Mouse (Mus musculus): ENCODE data around the gene Opa1. TPM values are rescaled to one million over a fixed set of nuclear protein-coding genes. Genes with fewer than 3 reads are reported as not detected.
A peak's percentile ranks its signal among the peaks of the same experiment; 100 is the strongest.

The Opa1 gene
- polyA plus RNA-seq, 1 experiment from 2014 or later = 51.2 TPM

- Histone ChIP-seq H3K4me1 (replicated peaks; ENCODE audit: control insufficient read depth, insufficient read depth, low read length) (peaks cover 13% of the 10 kb centered on the region), H3K36me3 (ENCODE audit: control insufficient read depth, insufficient read depth, low read length) (no peaks in the 10 kb centered on the region), H3K27ac (ENCODE audit: low read depth, low read length) (no peak overlapping the region), H3K4me2 (replicated peaks; ENCODE audit: low read depth, low read length) (no peak overlapping the region), H3K27me3 (ENCODE audit: control insufficient read depth, insufficient read depth, low read length) (peaks cover 33% of the 10 kb centered on the region), H3K4me3 (ENCODE audit: low read depth, low read length) (no peak overlapping the region), H3K9me3 (ENCODE audit: control insufficient read depth, low read length) (0 out of 2 replicates have a peak, but pooled peaks cover 4% of the 10 kb centered on the region), H3K9ac (ENCODE audit: low read depth, low read length) (no peak overlapping the region)
- DNase-seq (ENCODE audit: low spot score) (no peak), ATAC-seq (ENCODE audit: low FRiP score) (no peak)
- 54% methylated on average over 5 of the region's 5 CpGs for WGBS
Measured at GRCm38 (mm10) chr16:29679607-29680006, 100.5 kb downstream of the Opa1 start.

- no peak overlapping the region for H3K9ac ChIP-seq (ENCODE audit: low read depth, low read length)
- no peak overlapping the region for H3K4me2 ChIP-seq (replicated peaks; ENCODE audit: low read depth, low read length)
- no peak overlapping the region for H3K4me3 ChIP-seq (ENCODE audit: low read depth, low read length)
- 0 out of 2 replicates have a peak, but pooled peaks cover 4% of the 10 kb centered on the region for H3K9me3 ChIP-seq (ENCODE audit: control insufficient read depth, low read length)
- H3K4me1 ChIP-seq (replicated peaks; ENCODE audit: control insufficient read depth, insufficient read depth, low read length) = peaks cover 13% of the 10 kb centered on the region
- ATAC-seq (ENCODE audit: low FRiP score) = no peak
- no peak overlapping the region for H3K27ac ChIP-seq (ENCODE audit: low read depth, low read length)
- DNase-seq (ENCODE audit: low spot score) = no peak
- no peaks in the 10 kb centered on the region for H3K36me3 ChIP-seq (ENCODE audit: control insufficient read depth, insufficient read depth, low read length)
- 46% methylated on average over 18 of the region's 18 CpGs for WGBS
- H3K27me3 ChIP-seq (ENCODE audit: control insufficient read depth, insufficient read depth, low read length) = peaks cover 39% of the 10 kb centered on the region
Measured at GRCm38 (mm10) chr16:29680548-29681175, 101.5 kb downstream of the Opa1 start.

GRCm38 (mm10) chr16:29682555-29683431 lies 103.7 kb downstream of the Opa1 start:
- peaks cover 50% of the 10 kb centered on the region for H3K27me3 ChIP-seq (ENCODE audit: control insufficient read depth, insufficient read depth, low read length)
- peak overlapping the region; percentile 17; the same call in 1 of the 2 replicates for H3K4me3 ChIP-seq (ENCODE audit: low read depth, low read length)
- DNase-seq (ENCODE audit: low spot score) (peak; percentile 69), ATAC-seq (ENCODE audit: low FRiP score) (peak; percentile 84)
- peak overlapping the region; percentile 0; the same call in 1 of the 2 replicates for H3K9ac ChIP-seq (ENCODE audit: low read depth, low read length)
- peak overlapping the region; percentile 63 for H3K27ac ChIP-seq (ENCODE audit: low read depth, low read length)
- H3K9me3 ChIP-seq (ENCODE audit: control insufficient read depth, low read length) = no peaks in the 10 kb centered on the region
- peak overlapping the region; percentile 40 for H3K4me2 ChIP-seq (replicated peaks; ENCODE audit: low read depth, low read length)
- H3K36me3 ChIP-seq (ENCODE audit: control insufficient read depth, insufficient read depth, low read length) = no peaks in the 10 kb centered on the region
- H3K4me1 ChIP-seq (replicated peaks; ENCODE audit: control insufficient read depth, insufficient read depth, low read length) = peaks cover 13% of the 10 kb centered on the region
- whole genome bisulfite sequencing = 13% methylated on average over 17 of the region's 17 CpGs

GRCm38 (mm10) chr16:29683563-29683962 lies 104.4 kb downstream of the Opa1 start:
- 1% methylated on average over 12 of the region's 12 CpGs for WGBS
- Histone ChIP-seq H3K36me3 (ENCODE audit: control insufficient read depth, insufficient read depth, low read length) (no peaks in the 10 kb centered on the region), H3K9me3 (ENCODE audit: control insufficient read depth, low read length) (no peaks in the 10 kb centered on the region), H3K27me3 (ENCODE audit: control insufficient read depth, insufficient read depth, low read length) (peaks cover 56% of the 10 kb centered on the region), H3K4me3 (ENCODE audit: low read depth, low read length) (no peak overlapping the region), H3K9ac (ENCODE audit: low read depth, low read length) (peak overlapping the region; percentile 43), H3K4me1 (replicated peaks; ENCODE audit: control insufficient read depth, insufficient read depth, low read length) (peaks cover 15% of the 10 kb centered on the region), H3K27ac (ENCODE audit: low read depth, low read length) (peak overlapping the region; percentile 63), H3K4me2 (replicated peaks; ENCODE audit: low read depth, low read length) (peak overlapping the region; percentile 40)
- DNase-seq (ENCODE audit: low spot score) (peak; percentile 86), ATAC-seq (ENCODE audit: low FRiP score) (peak; percentile 86)

DNA sequence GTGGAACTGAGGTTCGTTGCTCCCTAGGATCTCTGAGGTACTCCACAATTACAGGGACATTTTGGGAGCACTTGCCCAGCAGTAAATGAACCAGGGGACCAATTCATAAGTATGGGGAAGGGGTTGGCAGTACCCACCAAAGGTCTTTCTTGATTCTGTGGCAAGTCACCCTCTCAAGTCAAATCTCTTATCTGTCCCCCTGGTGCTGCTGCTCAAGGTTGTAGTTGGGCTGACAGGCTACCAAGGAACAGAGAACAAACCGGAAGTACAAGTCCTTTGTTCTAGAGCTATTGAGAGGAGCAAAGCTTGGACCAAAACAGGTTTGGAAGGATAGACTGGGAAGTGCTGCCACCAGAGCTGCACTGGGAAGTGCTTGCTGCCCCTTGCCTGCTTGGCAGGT lies 105.0 kb downstream of the Opa1 start:
- no peaks in the 10 kb centered on the region for H3K9me3 ChIP-seq (ENCODE audit: control insufficient read depth, low read length)
- WGBS = 44% methylated on average over 2 of the region's 2 CpGs
- DNase-seq (ENCODE audit: low spot score) (no peak), ATAC-seq (ENCODE audit: low FRiP score) (no peak)
- H3K4me3 ChIP-seq (ENCODE audit: low read depth, low read length) = no peak overlapping the region
- H3K9ac ChIP-seq (ENCODE audit: low read depth, low read length) = no peak overlapping the region
- H3K4me2 ChIP-seq (replicated peaks; ENCODE audit: low read depth, low read length) = no peak overlapping the region
- H3K27me3 ChIP-seq (ENCODE audit: control insufficient read depth, insufficient read depth, low read length) = peaks cover 58% of the 10 kb centered on the region
- H3K36me3 ChIP-seq (ENCODE audit: control insufficient read depth, insufficient read depth, low read length) = no peaks in the 10 kb centered on the region
- H3K27ac ChIP-seq (ENCODE audit: low read depth, low read length) = peak overlapping the region; percentile 62; the same call in 1 of the 2 replicates
- H3K4me1 ChIP-seq (replicated peaks; ENCODE audit: control insufficient read depth, insufficient read depth, low read length) = peaks cover 15% of the 10 kb centered on the region

DNA sequence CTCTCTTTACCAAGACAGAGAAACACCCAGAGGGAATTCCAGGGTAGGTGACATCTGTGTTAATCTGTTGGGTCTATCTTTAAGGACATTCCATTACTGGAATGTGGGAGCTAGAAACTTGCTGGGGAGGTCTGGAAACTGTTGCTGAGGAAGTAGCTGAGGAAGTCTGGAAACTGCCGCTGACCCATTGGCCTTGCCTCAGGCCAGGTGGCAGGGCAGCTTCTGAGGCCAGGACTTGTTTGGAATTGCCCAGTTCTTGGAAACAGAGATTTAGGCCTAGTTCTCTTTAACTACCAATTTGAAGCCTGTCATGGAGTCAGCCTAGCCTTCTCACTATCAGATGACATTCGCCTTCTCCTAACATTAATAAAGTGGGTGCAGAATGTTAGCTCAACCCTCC lies 105.5 kb downstream of the Opa1 start:
- Histone ChIP-seq H3K4me1 (replicated peaks; ENCODE audit: control insufficient read depth, insufficient read depth, low read length) (peaks cover 15% of the 10 kb centered on the region), H3K9ac (ENCODE audit: low read depth, low read length) (no peak overlapping the region), H3K9me3 (ENCODE audit: control insufficient read depth, low read length) (no peaks in the 10 kb centered on the region), H3K27me3 (ENCODE audit: control insufficient read depth, insufficient read depth, low read length) (peaks cover 56% of the 10 kb centered on the region), H3K4me3 (ENCODE audit: low read depth, low read length) (no peak overlapping the region), H3K4me2 (replicated peaks; ENCODE audit: low read depth, low read length) (no peak overlapping the region), H3K27ac (ENCODE audit: low read depth, low read length) (no peak overlapping the region), H3K36me3 (ENCODE audit: control insufficient read depth, insufficient read depth, low read length) (no peaks in the 10 kb centered on the region)
- 95% methylated on average over 2 of the region's 2 CpGs for WGBS
- ATAC-seq (ENCODE audit: low FRiP score) = no peak
- DNase-seq (ENCODE audit: low spot score) = no peak

- ATAC-seq (ENCODE audit: low FRiP score) = no peak
- H3K9ac ChIP-seq (ENCODE audit: low read depth, low read length) = no peak overlapping the region
- H3K36me3 ChIP-seq (ENCODE audit: control insufficient read depth, insufficient read depth, low read length) = no peaks in the 10 kb centered on the region
- no peak overlapping the region for H3K4me3 ChIP-seq (ENCODE audit: low read depth, low read length)
- DNase-seq (ENCODE audit: low spot score) = no peak
- H3K9me3 ChIP-seq (ENCODE audit: control insufficient read depth, low read length) = no peaks in the 10 kb centered on the region
- no peak overlapping the region for H3K27ac ChIP-seq (ENCODE audit: low read depth, low read length)
- 50% methylated on average over 6 of the region's 6 CpGs for WGBS
- H3K4me1 ChIP-seq (replicated peaks; ENCODE audit: control insufficient read depth, insufficient read depth, low read length) = peaks cover 15% of the 10 kb centered on the region
- H3K4me2 ChIP-seq (replicated peaks; ENCODE audit: low read depth, low read length) = no peak overlapping the region
- peaks cover 46% of the 10 kb centered on the region for H3K27me3 ChIP-seq (ENCODE audit: control insufficient read depth, insufficient read depth, low read length)
Measured at GRCm38 (mm10) chr16:29686141-29686540, 107.0 kb downstream of the Opa1 start.

GRCm38 (mm10) chr16:29687987-29688885 lies 109.1 kb downstream of the Opa1 start:
- Histone ChIP-seq H3K27ac (ENCODE audit: low read depth, low read length) (peak overlapping the region; percentile 51), H3K36me3 (ENCODE audit: control insufficient read depth, insufficient read depth, low read length) (no peaks in the 10 kb centered on the region), H3K9ac (ENCODE audit: low read depth, low read length) (no peak overlapping the region), H3K4me2 (replicated peaks; ENCODE audit: low read depth, low read length) (no peak overlapping the region), H3K9me3 (ENCODE audit: control insufficient read depth, low read length) (no peaks in the 10 kb centered on the region), H3K27me3 (ENCODE audit: control insufficient read depth, insufficient read depth, low read length) (peaks cover 40% of the 10 kb centered on the region), H3K4me1 (replicated peaks; ENCODE audit: control insufficient read depth, insufficient read depth, low read length) (peaks cover 7% of the 10 kb centered on the region; the same call in 1 of the 2 replicates), H3K4me3 (ENCODE audit: low read depth, low read length) (no peak overlapping the region)
- DNase-seq (ENCODE audit: low spot score) = no peak
- 66% methylated on average over 17 of the region's 17 CpGs for WGBS
- peak; percentile 72 for ATAC-seq (ENCODE audit: low FRiP score)
